Mouse (Mus musculus) left cerebral cortex, adult 8-10 months (tissue): ENCODE results near the gene H3f3a. TPM values are rescaled to one million over a fixed set of nuclear protein-coding genes. Genes with fewer than 3 reads are reported as not detected.
"Not testable (repeated sequence)": the region's sequence is repeated elsewhere in the genome, so short reads cannot be mapped to it uniquely, and the experiment has no call there.

Experiments used
- DNase-seq, 2 experiments: peaks; one replicate each; pipeline ENCODE4 v3.0.0; 2022; ENCODE audit warnings: low spot score in 2 of 2
- total RNA-seq, 4 experiments: library from RNA; stranded (reverse); gene quantifications; 2 replicates each; pipeline ENCODE4 v1.2.4; 2022

Gene H3f3a
- 100 to 1,000 TPM; 259 to 296 (median 268) TPM for total RNA-seq

GRCm38 (mm10) chr1:180813885-180814740 is at the start of gene H3f3a:
H3f3a (minus strand) TSS chr1:180813943.
- DNase-seq: peak in 1 of 2 experiments; percentile 61

GRCm38 (mm10) chr1:180860030-180860429 is 46.3 kb upstream of the H3f3a start:
- DNase-seq: no peak

GRCm38 (mm10) chr1:180858763-180859162 is 45.0 kb upstream of the H3f3a start:
- no peak for DNase-seq

- DNase-seq: peak; percentile 98 to 100
Observed at GRCm38 (mm10) chr1:180850316-180851270, 36.9 kb upstream of the H3f3a start, which contains the start of gene Sde2. Sde2 (plus strand) TSS chr1:180851127.

DNA sequence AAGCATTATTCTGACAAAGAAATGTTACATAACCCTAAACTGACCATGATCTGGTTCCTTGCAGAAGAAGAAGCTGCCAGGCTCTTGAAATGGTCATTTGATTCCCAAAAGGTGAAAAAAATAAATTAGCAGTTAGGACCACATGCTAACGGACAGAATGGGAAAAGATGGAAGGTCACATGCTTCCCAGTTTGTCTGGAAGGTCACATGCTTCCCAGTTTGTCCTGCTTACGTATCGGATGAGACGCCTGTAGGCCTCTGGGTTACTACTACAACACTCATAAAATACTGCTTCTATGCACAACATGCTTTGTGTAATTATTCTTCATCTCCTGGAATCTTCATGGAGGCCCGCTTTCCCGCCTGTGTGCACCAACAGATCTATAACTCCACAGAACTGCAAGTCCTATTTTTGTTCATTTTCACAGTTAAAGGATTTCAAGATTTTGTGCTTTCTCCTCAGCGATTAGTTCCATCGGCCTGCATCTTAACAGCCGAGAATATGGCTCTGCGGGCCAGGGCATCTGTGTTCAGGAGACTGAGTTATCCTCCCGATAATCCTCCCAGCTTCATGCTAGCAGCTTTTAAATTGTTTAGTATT is 36.1 kb upstream of the H3f3a start:
- peak; percentile 15 to 27 for DNase-seq

GRCm38 (mm10) chr1:180848511-180849241 is 34.9 kb upstream of the H3f3a start:
- DNase-seq: peak; percentile 18 to 45

DNA sequence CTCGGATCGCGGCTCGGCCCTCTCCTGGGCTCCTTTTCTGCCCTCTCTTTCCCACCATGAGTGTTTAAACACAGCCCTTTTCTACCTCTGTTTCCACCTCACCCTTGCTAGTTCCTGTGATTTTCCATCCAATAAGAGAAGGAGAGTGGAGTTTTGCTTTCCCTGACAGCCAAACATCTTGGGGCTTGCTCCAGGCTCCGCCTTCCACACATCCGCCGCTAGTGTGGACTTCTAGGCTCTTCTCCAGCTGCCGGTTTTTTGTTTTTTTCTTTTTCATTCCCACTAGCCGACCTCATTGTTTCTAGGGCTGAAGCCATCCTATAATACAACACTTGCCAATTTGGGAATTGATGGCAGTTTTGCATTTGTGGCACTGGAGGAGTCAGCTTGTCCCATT is 34.4 kb upstream of the H3f3a start:
- DNase-seq: peak; percentile 32 to 61

DNA sequence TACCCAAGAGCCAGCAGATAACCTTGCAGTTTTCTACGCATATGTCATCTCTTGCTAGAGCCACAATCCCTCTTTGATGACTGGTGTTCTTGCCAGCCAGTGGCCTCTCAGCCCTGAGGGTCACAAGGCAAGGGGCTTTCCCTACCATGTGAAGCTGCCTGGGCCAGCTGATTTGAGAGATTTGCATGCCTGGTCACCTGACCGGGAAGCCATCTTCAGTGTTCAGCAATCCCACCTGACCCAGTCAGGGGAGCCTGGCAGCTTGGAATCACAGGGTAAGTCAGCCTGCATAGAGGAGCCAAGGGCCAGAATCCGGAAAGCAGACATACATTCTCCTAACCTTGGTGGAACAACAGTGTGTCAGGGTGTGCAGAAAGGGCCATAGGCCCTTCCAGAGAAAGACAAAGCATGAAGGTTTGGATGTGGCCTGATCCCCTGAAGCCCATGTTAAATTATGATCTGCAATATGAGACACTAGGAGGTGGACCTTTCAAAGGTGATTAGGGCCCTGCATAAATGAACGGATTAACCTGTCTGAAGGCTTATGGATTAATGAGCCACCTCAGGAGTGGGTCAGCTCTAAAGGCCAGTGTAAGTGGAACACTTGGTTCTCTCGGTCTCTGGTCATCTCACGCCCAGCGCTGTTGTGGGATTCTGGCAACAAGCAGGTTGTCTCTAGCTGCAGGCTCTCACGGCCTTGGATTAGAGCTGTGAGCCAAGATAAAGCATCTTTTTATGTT is 28.0 kb upstream of the H3f3a start:
- DNase-seq: no peak

GRCm38 (mm10) chr1:180839201-180839910 is 25.6 kb upstream of the H3f3a start:
- no peak for DNase-seq

GRCm38 (mm10) chr1:180838014-180838413 is 24.3 kb upstream of the H3f3a start:
- DNase-seq: no peak

GRCm38 (mm10) chr1:180837186-180837585 is 23.4 kb upstream of the H3f3a start:
- no peak for DNase-seq

GRCm38 (mm10) chr1:180836467-180836866 is 22.7 kb upstream of the H3f3a start:
- DNase-seq: not testable (repeated sequence)

GRCm38 (mm10) chr1:180835273-180836015 is 21.7 kb upstream of the H3f3a start:
- no peak for DNase-seq

GRCm38 (mm10) chr1:180830588-180831346 is 17.0 kb upstream of the H3f3a start:
- DNase-seq: no peak

DNA sequence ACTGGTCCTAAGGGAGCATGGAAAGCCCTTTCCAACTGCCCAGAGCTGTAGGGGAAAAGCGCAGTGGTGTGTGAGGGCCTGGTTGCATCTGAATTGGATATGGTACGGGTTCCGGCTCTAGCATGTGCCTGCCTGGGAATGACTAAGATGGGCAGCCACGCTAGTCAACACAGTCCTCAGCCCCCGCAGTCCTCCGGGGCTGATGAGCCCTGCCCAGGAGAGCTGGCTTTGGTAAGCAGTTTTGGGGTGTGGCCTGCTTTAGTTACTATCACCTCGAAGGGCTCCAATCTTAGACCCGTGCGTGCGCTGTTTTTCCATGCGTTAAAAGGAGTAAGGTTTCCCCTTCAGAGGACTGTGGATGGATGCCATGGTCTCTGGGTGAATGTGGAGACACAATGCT is 16.4 kb upstream of the H3f3a start:
- no peak for DNase-seq

DNA sequence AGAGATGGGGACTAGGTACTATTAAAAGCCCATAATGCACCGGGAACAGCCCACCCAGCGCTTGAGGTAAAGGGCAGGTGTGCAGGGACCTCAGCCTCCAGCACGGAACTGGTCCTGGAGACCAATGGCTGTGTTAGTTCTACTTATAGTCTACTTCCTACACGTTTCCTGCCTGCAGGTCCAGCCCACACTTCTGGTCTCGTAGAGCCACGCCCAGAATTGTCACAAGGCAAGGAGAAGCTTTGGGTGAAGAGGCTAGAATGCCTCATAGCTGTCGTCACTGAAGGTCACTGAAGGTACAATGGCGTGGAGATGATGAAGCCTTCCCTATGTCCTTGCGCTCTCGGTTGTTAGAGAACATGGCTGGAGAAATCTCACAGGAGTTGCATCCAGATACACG is 16.0 kb upstream of the H3f3a start:
- no peak for DNase-seq

GRCm38 (mm10) chr1:180826634-180827033 is 12.9 kb upstream of the H3f3a start:
- no peak for DNase-seq

GRCm38 (mm10) chr1:180824721-180825120 is 11.0 kb upstream of the H3f3a start:
- DNase-seq: no peak
